Mouse (Mus musculus): ENCODE results near the gene Tpi1.
"Not testable (repeated sequence)": the region's sequence is repeated elsewhere in the genome, so short reads cannot be mapped to it uniquely, and the experiment has no call there.

- TF ChIP-seq POLR2A (IDR thresholded peaks at IDR 0.05; ENCODE audit: borderline replicate concordance, extremely low read depth, insufficient read depth, insufficient read length, poor library complexity, severe bottlenecking); CTCF (IDR thresholded peaks at IDR 0.05; ENCODE audit: borderline replicate concordance, extremely low read depth, insufficient read depth, insufficient read length): not testable (repeated sequence)
These were observed 11.7 kb downstream of the Tpi1 start for GRCm38 (mm10) chr6:124802400-124802799.
